Mouse (Mus musculus): ENCODE measurements at regions not wholly inside any gene's neighbourhood (a gene's known extent, or its start where the extent isn't known, plus 50 kb on each side); places are given as distances from the start of the nearest gene placed in this dataset.
A peak's percentile ranks its signal among the peaks of the same experiment; 100 is the strongest.

GRCm38 (mm10) chr2:81513030-81513579 is 539.9 kb upstream of the Zfp804a start:
- 90% methylated on average over 4 of the region's 4 CpGs for WGBS
- Histone ChIP-seq H3K4me1 (ENCODE audit: insufficient read depth) (no peaks in the 10 kb centered on the region), H3K9me3 (ENCODE audit: low read length) (no peaks in the 10 kb centered on the region), H3K36me3 (ENCODE audit: insufficient read depth) (no peaks in the 10 kb centered on the region), H3K4me3 (ENCODE audit: low read depth, low read length) (no peak overlapping the region), H3K27ac (ENCODE audit: low read depth, low read length) (no peak overlapping the region), H3K9ac (no peak overlapping the region), H3K27me3 (ENCODE audit: insufficient read depth, low read length) (no peaks in the 10 kb centered on the region), H3K4me2 (ENCODE audit: low read depth) (no peak overlapping the region)
- peak; percentile 77 for ATAC-seq
- DNase-seq = peak; percentile 10
- no peak for TF ChIP-seq CTCF (IDR thresholded peaks at IDR 0.05; ENCODE audit: low read depth)

GRCm38 (mm10) chr2:81538111-81538510 is 514.9 kb upstream of the Zfp804a start:
- Histone ChIP-seq H3K9ac (no peak overlapping the region), H3K9me3 (ENCODE audit: low read length) (no peaks in the 10 kb centered on the region), H3K4me1 (ENCODE audit: insufficient read depth) (no peaks in the 10 kb centered on the region), H3K36me3 (ENCODE audit: insufficient read depth) (no peaks in the 10 kb centered on the region), H3K4me3 (ENCODE audit: low read depth, low read length) (no peak overlapping the region), H3K27me3 (ENCODE audit: insufficient read depth, low read length) (no peaks in the 10 kb centered on the region), H3K4me2 (ENCODE audit: low read depth) (no peak overlapping the region), H3K27ac (ENCODE audit: low read depth, low read length) (no peak overlapping the region)
- TF ChIP-seq CTCF (IDR thresholded peaks at IDR 0.05; ENCODE audit: low read depth) = no peak
- ATAC-seq = no peak
- 75% methylated on average over 2 of the region's 2 CpGs for WGBS
- no peak for DNase-seq

- TF ChIP-seq CTCF (IDR thresholded peaks at IDR 0.05; ENCODE audit: low read depth) = no peak
- H3K4me2 ChIP-seq (ENCODE audit: low read depth) = no peak overlapping the region
- no peaks in the 10 kb centered on the region for H3K9me3 ChIP-seq (ENCODE audit: low read length)
- no peaks in the 10 kb centered on the region for H3K4me1 ChIP-seq (ENCODE audit: insufficient read depth)
- WGBS = 60% methylated on average over 2 of the region's 2 CpGs
- no peaks in the 10 kb centered on the region for H3K27me3 ChIP-seq (ENCODE audit: insufficient read depth, low read length)
- no peak for DNase-seq
- no peak overlapping the region for H3K27ac ChIP-seq (ENCODE audit: low read depth, low read length)
- H3K4me3 ChIP-seq (ENCODE audit: low read depth, low read length) = no peak overlapping the region
- no peak overlapping the region for H3K9ac ChIP-seq
- no peak; the same call in 1 of the 2 replicates for ATAC-seq
- H3K36me3 ChIP-seq (ENCODE audit: insufficient read depth) = no peaks in the 10 kb centered on the region
Measured at GRCm38 (mm10) chr2:81549158-81549557, 503.9 kb upstream of the Zfp804a start.

GRCm38 (mm10) chr2:81582111-81582510 is 470.9 kb upstream of the Zfp804a start:
- WGBS = 54% methylated on average over 3 of the region's 3 CpGs
- Histone ChIP-seq H3K4me3 (ENCODE audit: low read depth, low read length) (no peak overlapping the region), H3K4me2 (ENCODE audit: low read depth) (no peak overlapping the region), H3K36me3 (ENCODE audit: insufficient read depth) (no peaks in the 10 kb centered on the region), H3K9ac (no peak overlapping the region), H3K4me1 (ENCODE audit: insufficient read depth) (no peaks in the 10 kb centered on the region), H3K27ac (ENCODE audit: low read depth, low read length) (no peak overlapping the region), H3K27me3 (ENCODE audit: insufficient read depth, low read length) (no peaks in the 10 kb centered on the region), H3K9me3 (ENCODE audit: low read length) (no peaks in the 10 kb centered on the region)
- ATAC-seq (no peak), DNase-seq (no peak)
- TF ChIP-seq CTCF (IDR thresholded peaks at IDR 0.05; ENCODE audit: low read depth) = no peak
